Mouse (Mus musculus): ENCODE measurements at regions not wholly inside any gene's neighbourhood (a gene's known extent, or its start where the extent isn't known, plus 50 kb on each side); places are given as distances from the start of the nearest gene placed in this dataset.

GRCm38 (mm10) chr5:101120509-101121201 lies 275.1 kb downstream of the Gpat3 start:
- DNase-seq: no peak

- no peak for DNase-seq
Observed at GRCm38 (mm10) chr5:101112151-101112769, 266.7 kb downstream of the Gpat3 start.

GRCm38 (mm10) chr5:101111619-101112018 lies 266.1 kb downstream of the Gpat3 start:
- no peak for DNase-seq

GRCm38 (mm10) chr5:101100975-101101699 lies 255.6 kb downstream of the Gpat3 start:
- no peak for DNase-seq

GRCm38 (mm10) chr5:101091027-101091598 lies 245.6 kb downstream of the Gpat3 start:
- no peak for DNase-seq

GRCm38 (mm10) chr5:101090415-101091026 lies 245.0 kb downstream of the Gpat3 start:
- DNase-seq: no peak

- no peak for DNase-seq
Observed at GRCm38 (mm10) chr5:101085199-101085598, 239.7 kb downstream of the Gpat3 start.

- no peak for DNase-seq
Observed at GRCm38 (mm10) chr5:101082611-101083010, 237.1 kb downstream of the Gpat3 start.

- no peak for DNase-seq
Observed at GRCm38 (mm10) chr5:101064308-101064707, 218.8 kb downstream of the Gpat3 start.

GRCm38 (mm10) chr5:101063254-101063653 lies 217.7 kb downstream of the Gpat3 start:
- no peak for DNase-seq

GRCm38 (mm10) chr5:101051591-101051990 lies 206.1 kb downstream of the Gpat3 start:
- DNase-seq: no peak

GRCm38 (mm10) chr5:101040488-101040887 lies 195.0 kb downstream of the Gpat3 start:
- DNase-seq: no peak

GRCm38 (mm10) chr5:101032968-101033367 lies 187.5 kb downstream of the Gpat3 start:
- DNase-seq: no peak

- DNase-seq: no peak
Observed at GRCm38 (mm10) chr5:101032147-101032900, 186.8 kb downstream of the Gpat3 start.

GRCm38 (mm10) chr5:101024796-101025195 lies 179.3 kb downstream of the Gpat3 start:
- no peak for DNase-seq

GRCm38 (mm10) chr5:101023784-101024183 lies 178.3 kb downstream of the Gpat3 start:
- no peak for DNase-seq

- DNase-seq: peak; percentile 22
Observed at GRCm38 (mm10) chr5:101020784-101021183, 175.3 kb downstream of the Gpat3 start.

GRCm38 (mm10) chr5:101013844-101014243 lies 168.3 kb downstream of the Gpat3 start:
- no peak for DNase-seq

GRCm38 (mm10) chr5:101005216-101005615 lies 159.7 kb downstream of the Gpat3 start:
- no peak for DNase-seq

GRCm38 (mm10) chr5:101000436-101000835 lies 154.9 kb downstream of the Gpat3 start:
- DNase-seq: no peak

GRCm38 (mm10) chr5:100992365-100992764 lies 146.9 kb downstream of the Gpat3 start:
- DNase-seq: no peak

- peak; percentile 2 for DNase-seq
Observed at GRCm38 (mm10) chr5:100991626-100992025, 146.1 kb downstream of the Gpat3 start.

Data from cerebellum, adult 11-12 months (tissue).